Mouse (Mus musculus): Measurements from ENCODE around the gene Lmbr1.

- TF ChIP-seq UBTF (IDR thresholded peaks at IDR 0.05; ENCODE audit: low read depth, low read length) (no peak), GABPA (IDR thresholded peaks at IDR 0.05; ENCODE audit: insufficient replicate concordance, low read depth, low read length) (no peak), POLR2A (IDR thresholded peaks at IDR 0.05; ENCODE audit: low read depth, low read length) (no peak), CHD2 (IDR thresholded peaks at IDR 0.05; ENCODE audit: low read length) (no peak), EP300 (IDR thresholded peaks at IDR 0.05; ENCODE audit: low read length) (no peak), ELF1 (IDR thresholded peaks at IDR 0.05; ENCODE audit: low read depth, low read length) (no peak), JUND (conservative IDR thresholded peaks at IDR 0.05; ENCODE audit: low read depth, low read length) (no peak), USF2 (conservative IDR thresholded peaks at IDR 0.05; ENCODE audit: low read depth, low read length) (no peak), CTCF (conservative IDR thresholded peaks at IDR 0.05 in 1 of 2, IDR thresholded peaks at IDR 0.05 in 1 of 2; ENCODE audit: low read depth in 2 of 2, low read length in 2 of 2) (no peak), KAT2A (IDR thresholded peaks at IDR 0.05; ENCODE audit: insufficient replicate concordance, low read length) (no peak), NRF1 (IDR thresholded peaks at IDR 0.05; ENCODE audit: low read depth, low read length) (no peak), TBP (conservative IDR thresholded peaks at IDR 0.05; ENCODE audit: low read depth, low read length) (no peak), MXI1 (IDR thresholded peaks at IDR 0.05; ENCODE audit: low read depth, low read length) (no peak)
Measured at GRCm38 (mm10) chr5:29270879-29271278, 107.3 kb downstream of the Lmbr1 start.

Measured in CH12.LX (cell line).